Mouse (Mus musculus) cortical plate, adult 2 months (tissue): ENCODE measurements around the gene Scg5.

Source experiments
- CTCF ChIP-seq: fragments of 200-500 bp; IDR thresholded peaks from 2 replicates; pipeline ENCODE4 v1.5.1; 2011; ENCODE audit warnings: mild to moderate bottlenecking, control low read depth, low read length; ENCODE audit not compliant: insufficient read depth; ENCODE audit errors: extremely low read depth
- POLR2A ChIP-seq: fragments of 200-500 bp; IDR thresholded peaks from 2 replicates; pipeline ENCODE4 v1.6.1; 2011; ENCODE audit warnings: mild to moderate bottlenecking, low read length, control low read depth; ENCODE audit not compliant: insufficient read depth; ENCODE audit errors: extremely low read depth

DNA sequence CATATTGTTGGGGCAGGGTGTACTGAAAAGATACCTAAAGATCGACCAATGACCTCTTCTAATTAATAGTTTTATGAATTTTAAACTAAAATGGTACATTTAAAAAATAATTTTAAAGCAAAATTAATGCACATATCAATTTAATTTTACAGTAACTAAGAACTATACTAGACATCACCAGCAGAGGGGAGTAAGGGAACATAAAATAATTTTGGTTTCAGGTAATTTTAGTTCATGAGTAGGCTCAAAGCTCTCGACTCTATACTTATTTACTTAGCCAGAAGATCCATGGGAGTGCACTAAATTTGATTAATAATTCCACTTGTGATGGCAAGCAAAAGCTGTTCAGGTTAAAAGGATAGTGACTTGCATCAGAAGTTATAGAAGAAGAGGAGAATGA, 37.2 kb upstream of the Scg5 start:
- no peak for TF ChIP-seq CTCF
- no peak for TF ChIP-seq POLR2A
